Mouse (Mus musculus): ENCODE measurements around the gene Cpsf4l.
A peak's percentile ranks its signal among the peaks of the same experiment; 100 is the strongest.

Cpsf4l gene

DNA sequence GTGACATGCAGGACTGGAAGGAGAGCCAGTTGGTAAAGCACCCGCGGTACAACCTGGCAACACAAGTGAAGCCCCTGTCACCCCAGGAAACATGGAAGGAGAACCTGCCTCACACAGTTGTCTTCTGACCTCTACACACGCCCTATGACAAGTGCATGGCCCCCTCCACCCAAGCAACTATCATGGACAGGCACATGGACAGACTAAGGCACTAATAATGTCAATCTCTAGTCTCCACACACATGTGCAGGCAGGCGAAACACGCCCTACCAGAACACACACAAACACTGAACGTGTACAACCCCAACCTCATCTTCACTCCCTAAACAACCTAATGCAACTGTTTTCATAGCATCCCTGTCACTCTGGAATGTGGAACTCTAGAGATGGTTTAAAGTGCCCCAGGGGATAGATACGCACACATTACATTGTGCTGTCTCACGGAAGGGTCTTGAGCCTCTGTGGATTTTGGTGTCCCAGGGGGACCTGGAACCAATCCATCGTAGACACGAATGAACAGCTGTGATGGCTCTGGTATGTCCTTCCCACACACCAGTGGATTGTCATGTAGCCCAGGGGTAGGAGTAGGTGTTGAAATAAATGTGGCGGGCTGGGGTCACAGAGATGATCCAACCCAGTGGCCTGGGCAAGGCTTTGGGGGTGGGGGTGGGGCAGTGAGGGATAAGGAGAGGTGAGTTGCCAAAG, 27.2 kb upstream of the Cpsf4l start:
- no peak for DNase-seq (ENCODE audit: low spot score in 2 of 2)

DNA sequence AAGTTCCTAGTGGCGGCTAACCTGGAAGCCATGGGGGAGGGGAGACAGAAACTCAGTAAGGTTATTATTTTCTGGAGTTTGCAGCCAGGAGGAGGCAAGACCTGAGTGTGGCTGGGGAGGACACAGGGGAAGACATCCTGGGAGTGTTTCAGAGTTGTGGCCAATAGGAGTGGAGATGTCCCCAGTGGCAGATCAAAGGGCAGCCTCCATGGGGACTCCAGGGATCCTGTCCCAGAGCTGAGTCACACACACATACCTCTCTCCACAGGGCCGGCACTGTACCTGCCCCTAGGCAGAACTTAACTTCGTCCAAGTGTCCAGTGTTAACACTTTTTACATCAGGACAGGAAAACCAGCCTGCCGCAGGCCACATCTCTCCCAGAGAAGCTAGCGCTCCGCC, 25.3 kb upstream of the Cpsf4l start:
- no peak for DNase-seq (ENCODE audit: low spot score in 2 of 2)

DNA sequence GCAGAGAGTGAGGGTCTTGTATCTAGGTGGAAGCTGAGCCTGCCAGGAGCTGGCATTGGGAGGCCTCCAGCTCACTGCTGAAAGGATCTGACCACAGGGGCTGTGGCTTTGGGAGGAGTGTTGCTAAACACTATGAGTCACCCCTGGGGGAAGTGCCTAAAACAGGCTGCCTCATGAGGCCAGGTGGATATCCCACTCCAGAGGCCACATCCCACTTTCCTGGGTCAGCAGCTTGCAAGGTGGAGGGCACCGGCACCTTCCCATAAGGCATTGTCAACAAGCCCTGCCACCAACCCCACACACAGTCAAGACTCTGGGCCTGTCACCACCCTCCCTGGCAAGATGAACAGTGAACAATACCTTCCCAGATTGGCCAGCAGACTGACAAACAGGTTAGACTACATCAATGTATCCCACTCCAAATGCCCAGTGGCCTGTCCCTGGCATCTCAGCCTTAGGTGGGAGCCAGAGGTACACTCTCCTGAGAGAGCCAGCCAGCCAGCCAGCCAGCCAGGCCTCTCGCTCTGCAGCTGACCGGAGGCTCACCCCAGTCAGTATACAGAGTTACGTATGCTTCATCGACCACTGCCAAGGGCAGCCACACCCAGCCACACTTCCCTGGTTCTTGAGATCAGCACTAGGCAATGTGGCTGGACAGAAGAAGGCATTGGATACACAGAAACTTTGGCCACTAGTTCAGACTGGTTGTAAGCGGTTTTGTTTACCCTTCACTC, 24.0 kb upstream of the Cpsf4l start:
- DNase-seq (ENCODE audit: low spot score in 2 of 2) = peak; percentile 64 to 68

DNA sequence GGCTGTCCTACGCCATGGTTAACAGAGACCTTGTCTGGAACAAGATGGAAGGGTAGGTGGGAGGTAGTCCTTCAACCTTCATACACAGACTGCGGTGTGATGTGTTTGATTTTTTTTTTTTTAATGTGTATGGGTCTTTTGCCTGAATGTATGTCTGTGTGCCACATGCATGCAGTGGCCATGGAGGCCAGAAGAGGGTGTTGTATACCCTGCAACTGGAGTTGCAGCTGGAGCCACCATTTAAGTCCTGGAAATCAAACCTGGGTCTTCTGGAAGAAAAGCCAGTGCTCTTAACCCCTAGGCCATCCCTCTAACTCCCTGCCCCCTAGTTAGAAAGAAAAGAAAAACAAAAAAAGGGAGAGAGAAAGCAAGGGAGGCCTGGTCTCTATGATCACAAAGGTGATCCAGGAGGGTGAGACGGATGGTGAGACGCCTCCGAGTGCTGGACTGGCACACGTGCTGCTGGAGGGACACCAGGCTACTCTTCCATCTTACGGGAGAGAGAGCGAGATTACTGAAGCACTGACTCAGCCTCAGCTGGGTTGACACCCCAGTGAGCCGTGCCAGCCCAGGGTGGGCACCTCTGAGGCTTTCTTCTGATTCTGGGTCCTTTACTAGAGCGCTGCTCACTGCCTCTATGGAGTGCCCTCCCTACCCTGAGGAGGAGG, 22.3 kb upstream of the Cpsf4l start:
- no peak for DNase-seq (ENCODE audit: low spot score in 2 of 2)

DNA sequence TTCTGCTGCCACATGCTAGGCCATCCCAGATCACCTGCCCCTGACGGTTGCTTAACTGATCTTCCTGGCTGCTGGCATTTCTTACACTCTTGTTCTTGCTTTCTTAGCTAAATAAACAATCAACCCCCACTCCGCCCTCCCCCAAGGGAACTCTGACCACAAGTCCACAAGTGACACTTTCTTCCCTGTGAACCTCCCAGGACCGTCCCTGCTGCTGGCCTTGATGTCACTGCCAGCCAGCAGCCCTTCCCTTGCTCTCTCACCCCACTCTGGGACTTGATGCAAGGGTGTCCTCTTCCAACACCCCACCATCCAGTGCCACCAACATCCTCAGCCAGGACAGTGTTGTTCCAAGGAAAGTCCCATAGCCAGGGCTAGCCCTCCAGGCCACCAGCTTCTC, 21.1 kb upstream of the Cpsf4l start:
- DNase-seq (ENCODE audit: low spot score in 2 of 2) = no peak

DNA sequence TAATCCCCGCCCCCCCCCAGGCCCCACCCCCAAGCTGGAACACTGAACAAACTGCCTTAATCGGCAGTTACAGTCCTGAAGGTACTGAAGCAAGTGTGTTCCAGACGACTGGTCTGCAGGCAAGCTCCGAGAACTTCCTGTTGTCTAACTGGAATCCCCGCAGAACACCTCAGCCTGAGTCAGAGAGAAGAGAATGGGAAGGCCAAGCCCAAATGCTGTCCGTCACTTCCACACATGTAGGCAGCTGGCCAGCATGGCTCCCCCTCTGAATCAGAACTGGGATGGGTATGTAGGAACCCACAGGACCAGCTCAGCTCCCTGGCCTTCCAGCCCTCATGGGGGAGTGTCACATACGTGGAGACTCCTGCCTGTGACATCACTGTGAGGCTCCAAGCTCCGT, 20.1 kb upstream of the Cpsf4l start:
- DNase-seq (ENCODE audit: low spot score in 2 of 2) = peak in 1 of 2 experiments; percentile 49

DNA sequence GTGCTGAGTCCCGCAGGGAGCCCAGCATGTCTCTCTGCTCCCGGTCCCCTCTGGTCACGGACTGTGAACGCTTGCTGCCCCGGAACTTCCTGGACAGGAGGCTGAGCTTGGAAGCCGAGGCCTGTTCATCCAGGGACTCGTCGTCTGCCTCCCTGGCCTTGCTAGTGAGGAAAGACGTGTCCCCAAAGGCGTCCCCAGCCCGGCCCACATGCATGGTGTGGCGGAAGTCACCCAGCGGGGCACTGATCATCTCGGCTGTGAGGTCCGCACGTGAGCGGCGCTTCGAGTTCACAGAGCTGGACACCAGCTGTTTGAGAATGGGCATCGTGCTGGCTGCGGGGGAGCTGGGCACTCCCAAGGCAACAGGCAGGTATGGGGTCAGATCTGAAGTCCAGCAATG, 19.4 kb upstream of the Cpsf4l start:
- DNase-seq (ENCODE audit: low spot score in 2 of 2) = no peak

DNA sequence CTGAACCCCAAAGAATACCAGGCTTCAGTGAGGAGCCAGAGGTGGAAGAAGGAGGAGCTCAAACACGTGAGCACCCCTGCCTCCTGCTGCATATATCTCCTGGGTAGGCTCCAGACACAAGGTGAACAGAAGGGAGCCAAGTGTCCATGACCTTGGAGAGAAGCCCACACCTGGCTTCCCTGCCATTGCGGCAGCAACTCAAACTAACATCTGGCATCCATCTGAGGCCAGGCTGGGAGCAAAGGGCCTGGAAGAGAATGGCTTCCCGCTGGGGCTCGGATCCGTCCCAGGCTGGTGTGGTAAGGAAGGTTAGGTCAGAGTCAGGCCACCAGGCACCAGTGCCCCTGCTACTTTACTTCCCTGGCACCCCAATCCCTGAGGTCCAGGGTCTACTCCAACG, 18.2 kb upstream of the Cpsf4l start:
- DNase-seq (ENCODE audit: low spot score in 2 of 2) = no peak

DNA sequence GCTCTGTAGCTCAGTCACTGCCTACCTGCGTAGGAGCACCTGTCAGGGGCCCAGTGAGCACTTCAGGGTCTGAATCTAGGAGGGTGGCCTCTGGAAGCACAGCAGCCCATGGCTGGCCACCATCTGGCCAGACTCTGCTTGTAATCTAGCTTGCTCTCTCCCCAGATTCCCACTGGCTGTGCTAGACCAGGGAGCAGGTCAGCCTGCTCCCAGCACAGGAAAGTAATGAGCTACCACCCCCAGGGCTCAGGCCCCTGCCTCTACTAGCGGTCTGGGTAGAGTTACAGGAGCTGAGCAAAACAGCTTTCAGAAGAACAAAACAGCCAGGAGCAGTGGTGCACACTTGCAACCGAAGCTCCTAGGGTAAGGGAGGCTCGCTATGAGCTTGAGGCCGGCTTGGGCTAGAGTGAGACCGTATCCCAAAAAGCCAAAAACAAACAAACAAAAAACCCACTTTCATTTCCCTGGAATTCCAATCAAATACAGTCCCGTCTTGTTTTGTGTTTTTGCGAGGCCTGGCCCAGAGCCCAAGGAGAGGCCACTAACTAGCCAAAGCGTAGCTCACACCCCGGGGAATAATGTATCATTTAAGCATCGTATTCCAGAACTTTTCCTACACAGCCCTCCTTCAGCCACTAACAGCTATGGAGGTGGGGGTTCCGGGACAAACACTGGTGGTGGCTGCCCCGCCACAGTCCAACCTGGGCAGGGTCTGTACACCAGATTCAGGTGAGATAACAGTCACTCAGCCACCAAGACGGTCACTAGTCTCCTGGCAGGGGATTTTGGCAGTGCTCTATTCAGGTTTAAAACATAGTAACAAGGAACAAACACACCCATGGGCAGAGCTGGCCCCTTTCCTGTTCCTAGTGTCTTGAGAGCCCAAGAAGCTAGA, 17.4 kb upstream of the Cpsf4l start:
- DNase-seq (ENCODE audit: low spot score in 2 of 2) = no peak

DNA sequence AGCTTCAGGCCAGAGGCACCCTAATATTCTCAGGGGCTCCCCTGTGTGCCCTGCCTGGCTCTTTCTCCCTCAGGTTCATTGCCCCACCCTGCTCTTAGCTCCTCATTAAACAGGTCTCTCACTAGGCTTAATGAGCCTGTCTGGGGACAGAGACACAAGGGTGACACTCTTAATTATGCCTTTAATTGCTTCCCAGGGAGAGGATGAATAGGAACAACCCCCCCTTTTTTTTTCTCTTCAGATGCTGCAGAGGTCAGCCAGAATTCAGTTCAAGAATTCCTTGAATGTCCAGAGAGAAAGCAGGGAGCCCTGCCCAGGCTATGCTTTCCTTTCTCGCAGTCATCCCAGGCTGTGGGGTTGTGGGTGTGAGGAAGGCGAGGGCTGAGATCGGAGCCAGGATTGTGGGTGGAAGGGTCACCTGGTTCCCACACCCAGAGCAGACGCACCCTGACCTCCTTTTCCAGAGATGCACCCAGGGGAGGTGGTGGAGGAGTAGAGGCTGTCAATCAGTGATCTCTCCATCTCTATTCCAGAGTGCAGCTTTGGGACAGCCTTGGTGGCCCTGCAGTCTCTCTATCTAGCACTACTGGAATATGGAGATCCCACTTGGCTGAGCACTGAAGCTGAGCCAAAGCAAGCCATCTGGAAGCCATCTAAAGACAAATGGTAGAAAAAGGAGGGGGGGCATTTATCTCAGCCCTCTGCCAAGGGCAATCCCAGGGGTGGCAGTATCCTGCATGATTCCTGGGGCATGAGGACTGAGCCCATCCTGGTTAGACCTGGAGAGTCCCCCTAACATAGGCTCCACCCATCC, 15.6 kb upstream of the Cpsf4l start:
- no peak for DNase-seq (ENCODE audit: low spot score in 2 of 2)

DNA sequence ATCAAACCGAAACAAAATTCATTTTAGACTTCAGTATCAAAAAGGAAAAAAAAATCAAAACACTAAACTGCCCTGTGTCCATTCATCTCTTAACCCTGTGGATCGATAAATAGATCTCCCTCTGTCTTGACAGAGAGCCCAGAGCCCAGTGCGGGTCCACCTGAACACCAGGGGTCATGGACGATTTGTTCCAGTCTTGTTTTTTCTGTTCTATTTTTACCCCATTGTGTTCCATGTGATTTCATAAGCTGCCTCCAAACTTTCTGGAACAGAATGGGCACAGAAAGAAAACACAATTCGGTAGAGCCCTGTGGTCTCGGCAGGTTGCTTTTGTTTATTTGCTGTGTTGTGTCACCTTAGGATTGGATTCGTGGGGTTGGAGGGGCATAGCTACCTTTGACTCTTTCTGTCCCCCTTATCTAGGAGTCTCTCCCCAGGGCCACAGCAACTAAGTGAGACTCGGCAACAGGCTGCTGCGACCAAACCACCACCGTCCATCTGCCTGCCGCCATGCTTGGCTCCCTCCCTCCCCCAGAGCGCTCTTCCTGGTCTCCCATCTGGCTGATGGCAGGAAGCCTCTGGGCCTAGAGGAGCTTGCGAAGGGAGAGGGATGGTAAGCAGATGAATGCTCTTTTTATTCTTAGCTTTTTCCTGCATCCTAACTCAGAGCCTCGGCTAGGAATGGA, 12.7 kb upstream of the Cpsf4l start:
- no peak for DNase-seq (ENCODE audit: low spot score in 2 of 2)

DNA sequence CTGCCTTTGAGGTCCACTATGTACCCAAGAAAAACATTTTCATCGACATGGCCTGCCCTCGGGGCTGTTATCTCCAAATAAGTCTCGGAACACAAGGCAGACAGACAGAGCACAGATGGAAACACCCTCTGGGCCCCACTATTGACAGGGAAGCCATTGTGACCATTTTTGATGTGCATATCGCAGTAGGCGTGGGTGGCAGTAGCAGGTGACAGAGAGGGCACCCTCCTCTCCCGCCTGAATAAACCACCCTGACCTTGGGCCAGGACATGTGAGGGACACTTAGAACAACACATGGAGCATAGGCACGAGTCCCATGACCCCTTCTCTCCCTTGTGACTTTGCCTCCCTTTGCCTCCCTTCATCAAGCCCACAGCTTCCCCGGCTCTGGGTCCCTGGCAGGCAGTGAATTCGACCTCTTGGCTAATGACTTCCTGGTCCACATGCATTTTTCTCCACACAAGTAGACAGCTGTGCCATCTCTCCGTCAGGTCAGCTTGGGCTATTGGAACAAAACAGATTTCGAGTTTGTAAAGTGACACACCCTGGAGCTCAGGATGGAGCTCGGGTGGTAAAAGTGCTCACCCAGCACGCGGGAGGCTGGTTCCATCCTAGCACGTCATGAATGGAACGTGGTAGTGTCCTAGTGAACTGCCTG, 8.1 kb upstream of the Cpsf4l start:
- DNase-seq (ENCODE audit: low spot score in 2 of 2) = no peak

DNA sequence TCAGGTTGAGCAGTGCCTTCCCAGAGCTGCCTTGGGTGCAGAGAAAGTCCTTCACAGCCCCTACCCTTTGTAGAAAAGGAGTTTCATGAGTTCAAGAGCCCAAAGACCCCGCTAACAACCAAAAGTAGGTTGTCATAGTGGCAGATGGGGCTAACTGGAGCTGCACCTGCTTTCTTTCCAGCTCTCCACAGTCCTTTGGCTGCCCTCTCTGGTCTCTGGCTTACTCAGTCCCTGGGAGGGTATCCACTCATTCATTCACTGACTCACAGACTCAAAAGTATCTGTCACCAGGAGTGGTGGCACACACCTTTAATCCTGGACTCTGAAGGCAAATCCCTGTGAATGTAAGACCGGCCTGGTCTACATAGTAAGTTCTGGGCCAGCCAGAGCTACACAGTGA, 6.3 kb upstream of the Cpsf4l start:
- no peak for DNase-seq (ENCODE audit: low spot score in 2 of 2)

DNA sequence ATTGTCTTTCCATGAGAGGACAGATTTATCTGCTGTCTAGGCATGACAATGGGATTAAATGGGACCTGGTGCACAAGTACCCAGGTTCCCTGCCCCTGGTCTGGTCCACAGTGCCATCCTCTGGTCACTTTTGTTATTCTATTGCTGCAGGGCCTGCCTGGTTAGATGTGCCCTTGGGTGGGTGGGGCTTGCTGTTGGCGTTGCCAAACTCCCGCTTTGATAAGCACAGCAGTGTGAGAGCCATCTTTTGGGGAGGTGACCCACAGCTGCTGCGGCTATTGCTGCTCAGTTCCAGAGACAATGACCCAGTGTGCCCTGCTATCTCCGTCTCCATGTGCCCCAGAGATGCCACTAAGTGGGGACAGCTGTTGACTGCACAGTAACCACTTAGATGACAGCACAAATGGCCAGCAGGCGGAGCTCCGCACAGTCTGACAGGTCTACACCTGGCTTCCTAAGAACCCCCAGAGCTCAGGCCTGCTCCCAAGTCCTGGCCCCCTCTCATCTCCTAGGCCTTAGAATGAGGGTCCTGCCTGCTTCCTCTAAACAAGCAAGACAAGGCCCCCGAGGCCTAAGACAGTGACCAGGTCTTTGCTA, 5.4 kb upstream of the Cpsf4l start:
- DNase-seq (ENCODE audit: low spot score in 2 of 2) = no peak

DNA sequence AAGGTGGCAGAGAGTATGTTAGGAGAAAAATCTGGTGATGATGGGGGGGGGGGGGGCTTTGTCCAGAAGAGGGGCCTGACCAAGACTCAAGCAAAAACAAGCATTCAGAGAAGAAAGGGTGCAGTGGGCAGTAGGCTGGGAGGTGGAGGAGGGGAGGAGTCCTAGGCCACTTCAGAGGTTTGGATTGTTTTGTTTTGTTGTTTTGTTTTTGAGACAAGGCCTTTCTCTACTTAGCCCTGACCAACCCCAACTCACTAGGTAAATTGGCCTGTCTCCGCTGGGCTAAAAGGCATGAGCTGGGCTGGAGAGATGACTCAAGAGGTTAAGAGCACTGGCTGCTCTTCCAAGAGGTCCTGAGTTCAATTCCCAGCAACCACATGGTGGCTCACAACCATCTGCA, 1.2 kb upstream of the Cpsf4l start:
- no peak for DNase-seq (ENCODE audit: low spot score in 2 of 2)

DNA sequence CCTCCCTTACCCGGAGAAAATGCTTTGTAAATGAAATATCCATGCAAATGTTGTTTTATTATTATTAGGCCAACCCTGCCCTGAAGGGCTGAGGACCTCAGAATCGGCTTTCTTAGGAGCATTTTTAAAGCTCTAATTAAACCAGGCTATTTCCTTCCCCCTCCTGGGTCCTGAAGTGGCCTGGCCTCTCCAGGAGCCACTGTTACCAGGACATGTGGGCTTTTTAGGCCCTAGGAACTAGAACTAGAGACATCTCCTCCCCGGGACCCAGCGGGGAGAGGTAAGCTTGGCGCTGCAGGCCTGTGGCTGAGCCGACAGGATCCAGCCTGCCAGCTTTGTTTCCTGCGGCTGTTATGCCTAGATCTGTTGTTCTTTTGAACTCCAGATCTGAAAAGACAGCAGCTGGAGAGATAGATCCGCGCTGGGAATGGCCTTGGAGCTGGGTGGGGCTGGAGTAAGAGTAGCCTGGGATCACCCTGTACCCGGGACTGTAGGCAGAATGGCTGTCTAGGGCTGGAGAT, 500 bp upstream of the Cpsf4l start:
- DNase-seq (ENCODE audit: low spot score in 2 of 2) = no peak

DNA sequence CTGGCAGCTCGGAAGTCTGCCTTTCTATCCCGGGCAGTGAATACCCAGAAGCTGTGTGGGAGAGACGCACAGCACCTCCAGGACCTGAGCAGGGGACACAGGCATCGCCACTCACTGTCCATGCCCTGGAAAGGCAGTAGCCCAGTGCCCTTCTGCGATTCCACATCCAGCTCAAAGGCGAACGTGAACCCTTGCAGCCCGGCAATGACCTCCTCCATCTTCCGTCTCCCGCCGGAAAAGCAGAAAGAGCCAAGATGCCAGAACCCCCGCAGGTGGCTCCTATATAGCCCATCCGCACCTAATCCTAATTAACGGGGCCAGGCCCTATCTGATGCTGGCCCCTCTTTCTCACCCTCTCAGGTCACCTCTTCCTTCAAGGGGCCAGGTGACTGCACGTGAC, 545 bp downstream of the Cpsf4l start:
- DNase-seq (ENCODE audit: low spot score in 2 of 2) = no peak

DNA sequence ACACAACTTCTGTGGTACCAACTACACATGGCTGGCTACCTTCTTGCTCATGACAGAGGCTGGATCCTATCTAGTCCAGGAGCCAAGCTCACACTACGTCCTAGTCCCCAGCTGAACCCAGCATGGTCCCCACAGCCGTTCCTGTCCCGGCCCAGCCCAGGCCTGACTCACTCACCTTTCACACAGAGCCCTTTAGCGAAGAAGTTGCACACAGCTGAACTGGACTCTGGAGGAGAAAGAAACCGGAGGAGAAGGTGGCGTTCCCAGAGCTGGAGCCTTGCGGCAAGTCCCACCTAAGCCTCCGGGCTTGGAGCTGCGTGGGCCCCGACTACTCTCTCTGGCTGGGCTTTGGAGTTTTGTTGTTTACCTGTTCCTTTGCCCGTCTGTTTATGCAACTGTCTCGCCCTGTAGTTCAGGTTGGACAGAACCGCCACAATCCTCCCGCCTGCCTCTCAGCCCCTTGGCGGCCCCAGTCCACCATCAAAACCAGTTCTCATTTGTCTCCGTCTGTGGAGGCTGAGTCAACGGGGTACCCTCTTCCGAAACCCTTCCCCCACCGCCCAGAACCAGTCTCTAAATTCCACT, 1.1 kb downstream of the Cpsf4l start:
- DNase-seq (ENCODE audit: low spot score in 2 of 2) = peak; percentile 67 to 74

Data from urinary bladder, adult 18-20 months (tissue).